Mouse (Mus musculus) midbrain, embryonic 10.5 days (tissue): Measurements from ENCODE around the gene Tns1. TPM values are rescaled to one million over a fixed set of nuclear protein-coding genes. Genes with fewer than 3 reads are reported as not detected.

Source experiments
- DNase-seq: peaks from one replicate; pipeline ENCODE4 v3.0.0-alpha.2; 2017; ENCODE audit warnings: low spot score
- H3K27ac ChIP-seq: fragments of 300-500 bp; sonication (generic); replicated peaks from 2 replicates; pipeline ENCODE4 v1.5.1; 2016; ENCODE audit warnings: mild to moderate bottlenecking
- H3K27me3 ChIP-seq: fragments of 300-500 bp; sonication (generic); 2 replicates; pipeline ENCODE4 v1.6.1; 2016; ENCODE audit warnings: low read depth, mild to moderate bottlenecking; ENCODE audit not compliant: poor library complexity, severe bottlenecking
- H3K36me3 ChIP-seq: fragments of 300-500 bp; sonication (generic); 2 replicates; pipeline ENCODE4 v1.6.1; 2016; ENCODE audit warnings: mild to moderate bottlenecking, moderate library complexity
- H3K4me1 ChIP-seq: fragments of 300-500 bp; sonication (generic); 2 replicates; pipeline ENCODE4 v1.6.1; 2016
- H3K4me3 ChIP-seq: fragments of 300-500 bp; sonication (generic); 2 replicates; pipeline ENCODE4 v1.5.1; 2016; ENCODE audit warnings: mild to moderate bottlenecking, moderate library complexity
- H3K9me3 ChIP-seq: fragments of 300-500 bp; sonication (generic); replicated peaks from 2 replicates; pipeline ENCODE4 v1.6.1; 2016; ENCODE audit warnings: mild to moderate bottlenecking
- WGBS: fragments of 180-500 bp; shearing (Covaris S2); methylation state at CpG from one replicate; pipeline ENCODE4 v1.1.7; 2016; 5-methylcytosine and 5-hydroxymethylcytosine counted together
- polyA plus RNA-seq: library from polyadenylated mRNA; unstranded; fragments of >200 nt; fragmentation: Nextera tagmentation; extraction: Ambion mirVana; gene quantifications from 2 replicates; pipeline ENCODE4 v1.2.1, GENCODE M21; 2016

The Tns1 gene
- polyA plus RNA-seq, 1 experiment from 2014 or later = 10.3 TPM

DNA sequence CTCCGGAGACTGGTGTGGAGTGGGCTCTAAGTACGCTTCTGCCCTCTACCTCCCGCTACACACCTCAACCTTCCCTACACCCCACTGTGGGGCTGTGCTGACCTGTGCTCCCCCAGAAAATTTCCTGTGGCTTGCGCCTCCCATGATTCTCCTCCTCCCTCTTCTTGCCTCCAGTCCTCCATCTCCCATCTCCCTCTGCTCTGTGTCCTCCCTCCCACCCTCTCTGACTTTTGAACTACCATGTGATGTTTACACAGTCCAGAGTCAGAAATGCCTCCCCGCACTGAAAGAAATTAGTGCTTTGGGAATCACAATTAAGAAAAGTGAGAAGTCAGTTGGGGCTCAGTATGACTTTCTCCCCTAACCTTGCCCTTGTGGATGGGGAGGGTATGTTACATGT, 64.7 kb downstream of the Tns1 start:
- Histone ChIP-seq H3K4me1 (peaks cover 8% of the 10 kb centered on the region; the same call in 1 of the 2 replicates), H3K27ac (no peak overlapping the region), H3K9me3 (no peaks in the 10 kb centered on the region), H3K4me3 (no peak overlapping the region), H3K36me3 (no peaks in the 10 kb centered on the region), H3K27me3 (no peaks in the 10 kb centered on the region)
- WGBS = 87% methylated on average over 5 of the region's 5 CpGs
- no peak for DNase-seq

DNA sequence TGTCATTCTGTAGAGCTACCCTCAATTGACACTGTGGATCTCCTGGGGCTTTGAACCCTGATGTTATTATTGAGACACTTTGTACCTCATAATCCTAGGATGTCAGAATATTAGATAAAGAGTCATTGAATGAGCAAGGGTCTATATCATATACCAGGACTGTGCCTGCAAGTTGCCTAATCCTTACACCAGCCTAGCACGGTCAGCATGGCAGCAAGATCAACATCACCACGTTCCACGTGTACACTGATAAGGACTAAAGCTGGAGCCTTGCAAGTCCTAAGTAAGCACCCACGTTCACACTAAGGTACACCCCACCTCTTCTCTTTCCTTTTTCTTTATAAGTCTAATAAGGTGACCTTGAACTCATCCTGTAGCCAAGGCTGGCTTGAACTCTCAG, 65.5 kb downstream of the Tns1 start:
- DNase-seq = no peak
- 89% methylated on average over 4 of the region's 4 CpGs for WGBS
- Histone ChIP-seq H3K36me3 (no peaks in the 10 kb centered on the region), H3K27me3 (no peaks in the 10 kb centered on the region), H3K27ac (no peak overlapping the region), H3K4me1 (peaks cover 16% of the 10 kb centered on the region), H3K9me3 (no peaks in the 10 kb centered on the region), H3K4me3 (no peak overlapping the region)

DNA sequence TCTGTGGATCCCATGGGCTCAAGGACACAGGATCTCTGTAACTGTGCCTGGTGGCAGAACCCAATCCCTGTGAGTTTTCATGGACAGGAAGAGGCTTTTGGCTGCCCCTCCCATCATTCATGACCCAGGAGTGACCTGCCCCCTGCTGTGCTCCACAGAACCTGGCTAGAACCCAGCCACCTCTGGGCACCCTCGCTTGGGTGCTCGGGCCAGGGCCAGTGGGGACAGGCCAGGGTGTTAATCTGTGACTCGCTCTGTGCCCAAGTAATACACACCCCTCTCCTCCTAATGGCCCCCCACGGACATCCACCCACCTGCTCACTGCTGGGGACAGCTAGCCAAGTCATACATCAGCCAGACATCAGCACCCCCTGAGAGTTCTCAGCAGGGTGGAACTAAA, 65.9 kb downstream of the Tns1 start:
- Histone ChIP-seq H3K27me3 (no peaks in the 10 kb centered on the region), H3K9me3 (no peaks in the 10 kb centered on the region), H3K4me1 (peaks cover 17% of the 10 kb centered on the region), H3K36me3 (no peaks in the 10 kb centered on the region), H3K4me3 (no peak overlapping the region), H3K27ac (peak overlapping the region; percentile 28; the same call in 1 of the 2 replicates)
- WGBS = 73% methylated on average over 4 of the region's 4 CpGs
- no peak for DNase-seq

- Histone ChIP-seq H3K4me3 (no peak overlapping the region), H3K27me3 (no peaks in the 10 kb centered on the region), H3K36me3 (no peaks in the 10 kb centered on the region), H3K27ac (no peak overlapping the region), H3K4me1 (peaks cover 17% of the 10 kb centered on the region), H3K9me3 (no peaks in the 10 kb centered on the region)
- WGBS = 88% methylated on average over 5 of the region's 5 CpGs
- no peak for DNase-seq
These were observed 66.7 kb downstream of the Tns1 start for GRCm38 (mm10) chr1:74057501-74057900.

DNA sequence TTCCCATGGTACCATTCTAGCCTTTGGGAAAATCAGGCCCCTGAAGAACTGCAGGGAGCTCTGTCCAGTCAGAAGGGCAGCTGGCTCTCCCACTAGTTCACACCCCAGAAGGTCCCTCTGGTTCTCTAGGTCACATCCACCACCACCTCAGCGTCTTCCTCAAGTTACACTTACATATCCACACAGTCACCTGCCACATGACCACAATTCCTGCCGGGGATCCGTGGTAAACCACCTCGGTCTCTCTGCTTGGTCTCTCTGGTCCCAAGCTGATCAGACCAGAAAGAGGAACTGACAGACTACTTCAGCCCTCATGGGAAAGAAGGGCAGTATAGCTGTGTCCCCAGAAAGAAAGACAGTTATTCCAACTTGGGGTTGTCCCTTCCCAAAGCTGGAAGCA, 68.7 kb downstream of the Tns1 start:
- H3K27ac ChIP-seq = no peak overlapping the region
- H3K9me3 ChIP-seq = no peaks in the 10 kb centered on the region
- H3K36me3 ChIP-seq = no peaks in the 10 kb centered on the region
- 90% methylated on average over 4 of the region's 4 CpGs for WGBS
- H3K4me1 ChIP-seq = peaks cover 17% of the 10 kb centered on the region
- H3K4me3 ChIP-seq = no peak overlapping the region
- no peak for DNase-seq
- no peaks in the 10 kb centered on the region for H3K27me3 ChIP-seq

- Histone ChIP-seq H3K27me3 (no peaks in the 10 kb centered on the region), H3K4me3 (no peak overlapping the region), H3K4me1 (peaks cover 11% of the 10 kb centered on the region), H3K36me3 (no peaks in the 10 kb centered on the region), H3K27ac (0 out of 2 replicates have a peak overlapping the region, but pooled peaks have one; percentile 57), H3K9me3 (no peaks in the 10 kb centered on the region)
- no peak for DNase-seq
- 84% methylated on average over 3 of the region's 3 CpGs for WGBS
These were observed 69.8 kb downstream of the Tns1 start for GRCm38 (mm10) chr1:74054471-74054870.

DNA sequence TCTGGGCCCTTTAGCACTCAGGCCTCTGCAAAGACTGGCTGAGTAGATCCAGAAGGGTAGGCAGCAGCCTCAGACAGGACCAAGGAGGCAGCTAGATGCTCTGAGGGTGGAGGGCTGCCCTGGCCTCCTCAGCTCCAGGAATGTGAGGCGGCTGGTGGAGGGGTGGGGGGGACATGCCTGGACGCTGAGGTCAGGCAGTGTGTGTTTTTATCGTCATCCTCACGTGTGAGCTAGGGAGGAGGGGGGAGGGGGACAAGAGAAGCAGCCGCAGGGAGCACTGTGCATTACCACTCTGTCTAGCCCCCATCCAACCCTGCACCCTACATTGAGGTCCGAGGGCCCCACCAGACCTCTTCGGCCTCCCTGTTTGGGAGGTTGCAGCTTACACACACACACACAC, 70.2 kb downstream of the Tns1 start:
- no peak for DNase-seq
- WGBS = 61% methylated on average over 7 of the region's 7 CpGs
- Histone ChIP-seq H3K4me1 (peaks cover 9% of the 10 kb centered on the region), H3K36me3 (no peaks in the 10 kb centered on the region), H3K27ac (peak overlapping the region; percentile 57; the same call in 1 of the 2 replicates), H3K4me3 (no peak overlapping the region), H3K27me3 (no peaks in the 10 kb centered on the region), H3K9me3 (no peaks in the 10 kb centered on the region)

DNA sequence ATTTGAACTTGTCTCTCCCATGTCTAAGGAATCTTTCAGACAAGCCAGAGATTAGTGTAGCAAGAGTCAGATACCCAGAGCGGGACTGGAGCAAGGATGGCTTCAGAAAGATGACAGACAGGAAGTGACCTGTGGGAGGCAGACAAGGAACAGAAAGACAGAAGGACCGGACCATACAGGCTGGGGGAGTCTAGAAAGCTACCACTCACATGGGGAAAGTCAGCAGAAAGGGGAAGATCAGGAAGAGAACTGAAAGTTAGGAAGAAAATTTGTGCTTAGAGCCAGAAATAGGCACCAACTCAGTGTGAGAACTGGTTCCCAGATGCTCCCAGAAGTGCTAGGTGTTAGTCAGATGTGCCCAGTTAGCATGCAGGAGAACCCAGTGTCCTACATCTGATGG, 71.2 kb downstream of the Tns1 start:
- no peak overlapping the region for H3K4me3 ChIP-seq
- H3K36me3 ChIP-seq = no peaks in the 10 kb centered on the region
- WGBS = 77% methylated on average over 2 of the region's 2 CpGs
- H3K27me3 ChIP-seq = no peaks in the 10 kb centered on the region
- H3K27ac ChIP-seq = no peak overlapping the region
- H3K4me1 ChIP-seq = peaks cover 9% of the 10 kb centered on the region
- DNase-seq = no peak
- H3K9me3 ChIP-seq = no peaks in the 10 kb centered on the region

GRCm38 (mm10) chr1:74051349-74051748, 72.9 kb downstream of the Tns1 start:
- H3K4me1 ChIP-seq = peaks cover 9% of the 10 kb centered on the region
- 0 out of 2 replicates have a peak overlapping the region, but pooled peaks have one; percentile 13 for H3K27ac ChIP-seq
- no peak for DNase-seq
- WGBS = 57% methylated on average over 2 of the region's 2 CpGs
- H3K4me3 ChIP-seq = no peak overlapping the region
- H3K27me3 ChIP-seq = no peaks in the 10 kb centered on the region
- H3K9me3 ChIP-seq = no peaks in the 10 kb centered on the region
- H3K36me3 ChIP-seq = no peaks in the 10 kb centered on the region

- Histone ChIP-seq H3K4me3 (no peak overlapping the region), H3K9me3 (no peaks in the 10 kb centered on the region), H3K27ac (no peak overlapping the region), H3K4me1 (peaks cover 8% of the 10 kb centered on the region), H3K36me3 (no peaks in the 10 kb centered on the region), H3K27me3 (no peaks in the 10 kb centered on the region)
- 89% methylated on average over 17 of the region's 17 CpGs for WGBS
- no peak for DNase-seq
These were observed 74.8 kb downstream of the Tns1 start for GRCm38 (mm10) chr1:74049430-74049829.

- no peak for DNase-seq
- peaks cover 12% of the 10 kb centered on the region for H3K4me1 ChIP-seq
- H3K27ac ChIP-seq = no peak overlapping the region
- H3K9me3 ChIP-seq = no peaks in the 10 kb centered on the region
- H3K4me3 ChIP-seq = no peak overlapping the region
- H3K27me3 ChIP-seq = no peaks in the 10 kb centered on the region
- WGBS = 76% methylated on average over 6 of the region's 6 CpGs
- no peaks in the 10 kb centered on the region for H3K36me3 ChIP-seq
These were observed 76.5 kb downstream of the Tns1 start for GRCm38 (mm10) chr1:74047722-74048121.

DNA sequence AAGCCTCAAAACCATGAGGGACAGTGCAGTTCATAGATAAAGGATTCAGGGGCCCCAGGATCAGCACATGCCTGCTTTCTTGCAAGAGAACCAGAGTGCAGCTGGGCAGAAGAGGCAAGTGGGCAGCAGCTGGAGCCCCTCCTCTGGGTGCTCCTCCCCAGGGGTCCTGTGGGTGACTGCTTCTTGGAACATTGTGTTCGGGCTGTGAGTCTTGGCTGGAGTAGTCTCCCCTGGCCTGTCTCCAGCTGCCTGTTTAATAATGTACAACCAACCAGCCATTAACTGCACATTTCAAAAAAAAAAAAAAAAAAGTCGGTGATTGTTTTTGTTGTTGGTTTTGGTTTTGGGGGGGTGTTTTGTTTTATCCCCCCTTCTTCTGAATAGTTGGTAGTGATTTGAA, 76.9 kb downstream of the Tns1 start:
- no peaks in the 10 kb centered on the region for H3K27me3 ChIP-seq
- no peak overlapping the region for H3K4me3 ChIP-seq
- 90% methylated on average over 2 of the region's 2 CpGs for WGBS
- H3K4me1 ChIP-seq = peaks cover 16% of the 10 kb centered on the region
- no peaks in the 10 kb centered on the region for H3K36me3 ChIP-seq
- no peaks in the 10 kb centered on the region for H3K9me3 ChIP-seq
- DNase-seq = no peak
- no peak overlapping the region for H3K27ac ChIP-seq

DNA sequence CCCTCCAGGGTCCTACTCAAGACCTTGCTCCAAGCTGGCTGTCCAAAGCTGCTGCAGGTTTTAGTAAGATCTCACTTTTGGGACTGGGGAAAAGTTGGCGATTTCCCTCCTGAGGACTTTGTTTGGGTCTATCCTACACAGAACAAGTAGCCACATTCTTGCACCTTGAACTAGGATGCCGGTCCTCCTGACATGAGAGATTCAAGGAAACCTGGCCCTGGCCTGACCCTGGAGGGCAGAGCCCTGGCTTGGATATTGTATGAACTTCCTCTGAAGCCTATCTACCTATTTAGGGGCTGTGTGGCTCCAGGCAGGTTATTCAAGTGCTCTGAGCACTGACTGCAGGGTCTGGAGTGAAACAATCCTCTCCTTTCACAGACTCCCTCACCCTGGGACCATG, 79.2 kb downstream of the Tns1 start:
- 92% methylated on average over 2 of the region's 2 CpGs for WGBS
- Histone ChIP-seq H3K4me1 (peaks cover 30% of the 10 kb centered on the region), H3K27ac (no peak overlapping the region), H3K9me3 (no peaks in the 10 kb centered on the region), H3K36me3 (no peaks in the 10 kb centered on the region), H3K4me3 (no peak overlapping the region), H3K27me3 (0 out of 2 replicates have a peak, but pooled peaks cover 7% of the 10 kb centered on the region)
- no peak for DNase-seq

- Histone ChIP-seq H3K9me3 (no peaks in the 10 kb centered on the region), H3K4me3 (no peak overlapping the region), H3K4me1 (peaks cover 30% of the 10 kb centered on the region), H3K36me3 (no peaks in the 10 kb centered on the region), H3K27ac (no peak overlapping the region), H3K27me3 (0 out of 2 replicates have a peak, but pooled peaks cover 7% of the 10 kb centered on the region)
- DNase-seq = no peak
- 81% methylated on average over 1 of the region's 1 CpGs for WGBS
These were observed 79.8 kb downstream of the Tns1 start for GRCm38 (mm10) chr1:74044421-74044820.
